Comparison of ENCODE assay signal across 12 mouse cellular contexts in genomic region chr2:159816344-159816743, GRCm38 (mm10).
"Had no signal": no experiment of that assay in that cellular context is flagged by ENCODE, and none has a peak within 500 bp of the region (broad histone marks: within the 10 kb centered on the region; RNA-seq: fewer than 3 reads in every experiment).

No protein-coding gene starts in this region.

- DNase-seq: left cerebral cortex, postnatal 4 days; liver; liver, embryonic 13.5 days; liver, postnatal 0 days; lung, adult 18-20 months; lung, adult 2 months; lung, embryonic 14.5 days; lung, postnatal 10 days; lung, postnatal 14 days; lung, postnatal 36 days; lung, postnatal 4 days; midbrain, embryonic 14.5 days had no signal
